Comparison of ENCODE assay signal across 11 mouse cellular contexts in genomic region chr5:114045134-114045533, GRCm38 (mm10). TPM values are rescaled to one million over a fixed set of nuclear protein-coding genes. Genes with fewer than 3 reads are reported as not detected.
DNase-seq lines count a peak whose midpoint lies in the region; ATAC-seq and TF ChIP-seq lines count a peak whose summit lies in the region.
"Had no signal": no experiment of that assay in that cellular context is flagged by ENCODE, and none has a peak within 500 bp of the region (broad histone marks: within the 10 kb centered on the region; RNA-seq: fewer than 3 reads in every experiment).

No protein-coding gene starts in this region.

- no peak overlapping the region for H3K4me3 ChIP-seq in kidney, adult 2 months (ENCODE audit: insufficient read depth, low read depth, low read length)
- no peak overlapping the region for H3K4me3 ChIP-seq in kidney, embryonic 15.5 days (replicated peaks)
- no peak overlapping the region for H3K4me3 ChIP-seq in midbrain, postnatal 0 days (ENCODE audit: low read depth, low read length)
- no peak overlapping the region for H3K4me3 ChIP-seq in midbrain, embryonic 16.5 days (ENCODE audit: low read depth, low read length)

- TF ChIP-seq POLR2A in kidney, adult 2 months (IDR thresholded peaks at IDR 0.05; ENCODE audit: low read depth, low read length) = no peak

- 63% methylated on average over 1 of the region's 1 CpGs for WGBS in kidney, adult 2 months
- 56% methylated on average over 1 of the region's 1 CpGs for WGBS in kidney, embryonic 15.5 days
- WGBS in midbrain, postnatal 0 days = 67% methylated on average over 1 of the region's 1 CpGs
- WGBS in midbrain, embryonic 16.5 days = 76% methylated on average over 1 of the region's 1 CpGs

- no peak overlapping the region for H3K9ac ChIP-seq in kidney, embryonic 15.5 days
- no peak overlapping the region for H3K9ac ChIP-seq in midbrain, postnatal 0 days (replicated peaks; ENCODE audit: low read length, poor library complexity, severe bottlenecking)
- H3K9ac ChIP-seq in midbrain, embryonic 16.5 days (ENCODE audit: low read depth, low read length) = no peak overlapping the region

- TF ChIP-seq CTCF in kidney, adult 2 months (conservative IDR thresholded peaks at IDR 0.05; ENCODE audit: insufficient read depth, insufficient read length, low read depth, low read length) = no peak
- TF ChIP-seq CTCF in midbrain, postnatal 0 days (IDR thresholded peaks at IDR 0.05) = peak; percentile 66

- DNase-seq in kidney, adult 2 months = peak; percentile 44
- DNase-seq in midbrain, postnatal 0 days (ENCODE audit: low spot score) = no peak
- DNase-seq in c-Kit-positive CD71-positive TER-119-negative erythroid progenitor cells, embryonic 14.5 days (ENCODE audit: low read depth) = peak; percentile 15
- no peak for DNase-seq in natural killer cell, adult 2 months (ENCODE audit: low spot score in 2 of 2)
- DNase-seq in cerebellum, adult 9-10 months = no peak
- no peak for DNase-seq in gastrocnemius, adult 8-10 months (ENCODE audit: low spot score in 2 of 2)
- DNase-seq: cerebellum, adult 8-10 months; left cerebral cortex, postnatal 4 days had no signal

- no peak overlapping the region for H3K4me2 ChIP-seq in kidney, embryonic 15.5 days
- no peak overlapping the region for H3K4me2 ChIP-seq in midbrain, postnatal 0 days (ENCODE audit: low read depth, low read length, poor library complexity, severe bottlenecking)
- H3K4me2 ChIP-seq in midbrain, embryonic 16.5 days (ENCODE audit: low read length) = no peak overlapping the region

- H3K36me3 ChIP-seq in kidney, adult 2 months (ENCODE audit: control insufficient read depth, insufficient read depth, low read length) = no peaks in the 10 kb centered on the region
- no peaks in the 10 kb centered on the region for H3K36me3 ChIP-seq in kidney, embryonic 15.5 days
- H3K36me3 ChIP-seq in midbrain, postnatal 0 days (ENCODE audit: insufficient read depth, low read length) = peaks cover 29% of the 10 kb centered on the region
- H3K36me3 ChIP-seq in midbrain, embryonic 16.5 days (ENCODE audit: control insufficient read depth, insufficient read depth, low read length) = peaks cover 7% of the 10 kb centered on the region

- no peak overlapping the region for H3K27ac ChIP-seq in kidney, adult 2 months (ENCODE audit: insufficient read depth, low read depth, low read length)
- no peak overlapping the region for H3K27ac ChIP-seq in kidney, embryonic 15.5 days
- no peak overlapping the region for H3K27ac ChIP-seq in midbrain, postnatal 0 days (ENCODE audit: low read depth, low read length)
- H3K27ac ChIP-seq in midbrain, embryonic 16.5 days (ENCODE audit: low read length) = no peak overlapping the region

- no peaks in the 10 kb centered on the region for H3K9me3 ChIP-seq in kidney, embryonic 15.5 days (replicated peaks)
- no peaks in the 10 kb centered on the region for H3K9me3 ChIP-seq in midbrain, postnatal 0 days (ENCODE audit: low read length)
- H3K9me3 ChIP-seq in midbrain, embryonic 16.5 days (replicated peaks; ENCODE audit: control insufficient read depth, low read length, poor library complexity, severe bottlenecking) = no peaks in the 10 kb centered on the region

- peaks cover 10% of the 10 kb centered on the region; the same call in 1 of the 2 replicates for H3K4me1 ChIP-seq in kidney, adult 2 months (ENCODE audit: control insufficient read depth, insufficient read depth, low read length)
- H3K4me1 ChIP-seq in kidney, embryonic 15.5 days = peaks cover 15% of the 10 kb centered on the region
- no peaks in the 10 kb centered on the region for H3K4me1 ChIP-seq in midbrain, postnatal 0 days (ENCODE audit: insufficient read depth, low read length)
- no peaks in the 10 kb centered on the region for H3K4me1 ChIP-seq in midbrain, embryonic 16.5 days (ENCODE audit: control insufficient read depth, insufficient read depth, low read length)

- no peaks in the 10 kb centered on the region for H3K27me3 ChIP-seq in kidney, adult 2 months (replicated peaks; ENCODE audit: control insufficient read depth, insufficient read depth, low read length)
- H3K27me3 ChIP-seq in kidney, embryonic 15.5 days = 0 out of 2 replicates have a peak, but pooled peaks cover 3% of the 10 kb centered on the region
- H3K27me3 ChIP-seq in midbrain, postnatal 0 days (ENCODE audit: insufficient read depth, low read length) = no peaks in the 10 kb centered on the region
- H3K27me3 ChIP-seq in midbrain, embryonic 16.5 days (ENCODE audit: control insufficient read depth, insufficient read depth, low read depth, low read length) = no peaks in the 10 kb centered on the region

- ATAC-seq in kidney, embryonic 15.5 days (replicated peaks; ENCODE audit: low FRiP score) = no peak
- ATAC-seq in midbrain, postnatal 0 days (ENCODE audit: low FRiP score) = no peak
- ATAC-seq in midbrain, embryonic 16.5 days = no peak

RNA-seq across cellular contexts. Expression of gene Usp30, which starts 20.1 kb away (rescaled TPM):
- 24.6 and 26.4 TPM in 2 replicates for polyA plus RNA-seq in kidney, adult 2 months (2012; rRNA removed)
- 12.2 and 14.3 TPM in 2 replicates for polyA plus RNA-seq in kidney, embryonic 15.5 days (2015; fragmentation: Nextera tagmentation; extraction: Ambion mirVana)
- 45.3 and 56.3 TPM in 2 replicates for total RNA-seq in midbrain, postnatal 0 days (2014; rRNA removed)
- 19.3 and 20.6 TPM in 2 replicates for polyA plus RNA-seq in midbrain, postnatal 0 days (2015; fragmentation: Nextera tagmentation; extraction: Ambion mirVana)
- 19.9 and 22.7 TPM in 2 replicates for polyA plus RNA-seq in midbrain, embryonic 16.5 days (2015; fragmentation: Nextera tagmentation; extraction: Ambion mirVana)
- total RNA-seq in gastrocnemius, adult 8-10 months (2022) = 1 to 10 TPM; 7.8 to 9.4 (median 8.6) TPM

RNA-seq across cellular contexts. Expression of gene Dao, which starts 41.6 kb away (rescaled TPM):
- polyA plus RNA-seq in kidney, adult 2 months (2012; rRNA removed) = 369 and 376 TPM in 2 replicates
- 14.2 and 14.9 TPM in 2 replicates for polyA plus RNA-seq in kidney, embryonic 15.5 days (2015; fragmentation: Nextera tagmentation; extraction: Ambion mirVana)
- not detected in 2 replicates for total RNA-seq in midbrain, postnatal 0 days (2014; rRNA removed)
- 0.09 TPM in 1 of 2 replicates, not detected in the other for polyA plus RNA-seq in midbrain, postnatal 0 days (2015; fragmentation: Nextera tagmentation; extraction: Ambion mirVana)
- polyA plus RNA-seq in midbrain, embryonic 16.5 days (2015; fragmentation: Nextera tagmentation; extraction: Ambion mirVana) = not detected in 2 replicates
- not detected for total RNA-seq in gastrocnemius, adult 8-10 months (2022)
- total RNA-seq: left cerebral cortex, postnatal 4 days had no signal
- polyA plus RNA-seq: urinary bladder, adult 2 months had no signal

RNA-seq across cellular contexts. Expression of gene Svop, which starts 46.2 kb away (rescaled TPM):
- 0.34 and 0.45 TPM in 2 replicates for polyA plus RNA-seq in kidney, adult 2 months (2012; rRNA removed)
- 0.46 and 0.91 TPM in 2 replicates for polyA plus RNA-seq in kidney, embryonic 15.5 days (2015; fragmentation: Nextera tagmentation; extraction: Ambion mirVana)
- total RNA-seq in midbrain, postnatal 0 days (2014; rRNA removed) = 175 and 176 TPM in 2 replicates
- polyA plus RNA-seq in midbrain, postnatal 0 days (2015; fragmentation: Nextera tagmentation; extraction: Ambion mirVana) = 105 and 109 TPM in 2 replicates
- polyA plus RNA-seq in midbrain, embryonic 16.5 days (2015; fragmentation: Nextera tagmentation; extraction: Ambion mirVana) = 111 and 113 TPM in 2 replicates
- not detected for total RNA-seq in gastrocnemius, adult 8-10 months (2022)

RNA-seq across cellular contexts. Expression of gene Ssh1, which starts 51.4 kb away (rescaled TPM):
- polyA plus RNA-seq in kidney, adult 2 months (2012; rRNA removed) = 11.3 and 12.1 TPM in 2 replicates
- 14.7 and 18.3 TPM in 2 replicates for polyA plus RNA-seq in kidney, embryonic 15.5 days (2015; fragmentation: Nextera tagmentation; extraction: Ambion mirVana)
- 14.0 and 14.3 TPM in 2 replicates for total RNA-seq in midbrain, postnatal 0 days (2014; rRNA removed)
- polyA plus RNA-seq in midbrain, postnatal 0 days (2015; fragmentation: Nextera tagmentation; extraction: Ambion mirVana) = 9.8 and 12.4 TPM in 2 replicates
- polyA plus RNA-seq in midbrain, embryonic 16.5 days (2015; fragmentation: Nextera tagmentation; extraction: Ambion mirVana) = 9.4 and 13.7 TPM in 2 replicates
- 1 to 10 TPM; 6.3 to 9.8 (median 6.9) TPM for total RNA-seq in gastrocnemius, adult 8-10 months (2022)

Comparison
In these comparisons a context has a peak if more than half of its experiments do, and no peak if none do; other contexts are left out.
1. RNA of gene Dao, which starts 41.6 kb away (polyA plus RNA-seq): 369 to 376 TPM in kidney, adult 2 months; 14.2 to 14.9 TPM in kidney, embryonic 15.5 days, 0.09 TPM in midbrain, postnatal 0 days and not detected in midbrain, embryonic 16.5 days; every median in the first group is over 10 times any median in the second.
2. DNase-seq: peak in kidney, adult 2 months (single experiment) and c-Kit-positive CD71-positive TER-119-negative erythroid progenitor cells, embryonic 14.5 days (single experiment); none in midbrain, postnatal 0 days (single experiment), natural killer cell, adult 2 months (0 of 2), cerebellum, adult 9-10 months (single experiment) and gastrocnemius, adult 8-10 months (0 of 2).
3. RNA of gene Svop, which starts 46.2 kb away (polyA plus RNA-seq): 111 to 113 TPM in midbrain, embryonic 16.5 days and 105 to 109 TPM in midbrain, postnatal 0 days; 0.46 to 0.91 TPM in kidney, embryonic 15.5 days and 0.34 to 0.45 TPM in kidney, adult 2 months; every median in the first group is over 10 times any median in the second.